Mouse (Mus musculus) thymus, adult 2 months (tissue): ENCODE data around the gene Eloa. TPM values are rescaled to one million over a fixed set of nuclear protein-coding genes. Genes with fewer than 3 reads are reported as not detected.

Experiments used
- DNase-seq: peaks from one replicate; pipeline ENCODE4 v3.0.0; 2021
- H3K27ac ChIP-seq: fragments of 200-500 bp; 2 replicates; pipeline ENCODE4 v1.5.1; 2012; ENCODE audit warnings: low read length, control low read depth; ENCODE audit not compliant: control insufficient read depth, insufficient read depth
- H3K27me3 ChIP-seq: fragments of 200-500 bp; 2 replicates; pipeline ENCODE4 v1.6.1; 2012; ENCODE audit warnings: mild to moderate bottlenecking, low read length, moderate library complexity, mixed read lengths; ENCODE audit not compliant: control insufficient read depth, insufficient read depth
- H3K36me3 ChIP-seq: fragments of 200-500 bp; 2 replicates; pipeline ENCODE4 v1.6.1; 2012; ENCODE audit warnings: mild to moderate bottlenecking, low read length, moderate library complexity; ENCODE audit not compliant: control insufficient read depth, insufficient read depth
- H3K4me1 ChIP-seq: fragments of 200-500 bp; replicated peaks from 2 replicates; pipeline ENCODE4 v1.6.1; 2012; ENCODE audit warnings: low read length; ENCODE audit not compliant: control insufficient read depth, insufficient read depth
- H3K4me3 ChIP-seq: fragments of 200-500 bp; 2 replicates; pipeline ENCODE4 v1.5.1; 2012; ENCODE audit warnings: mild to moderate bottlenecking, low read length, control low read depth, moderate library complexity; ENCODE audit not compliant: control insufficient read depth, insufficient read depth
- CTCF ChIP-seq: fragments of 200-500 bp; IDR thresholded peaks from 2 replicates; pipeline ENCODE4 v1.5.1; 2012; ENCODE audit warnings: mild to moderate bottlenecking, control low read depth, low read length, moderate library complexity, borderline replicate concordance; ENCODE audit not compliant: control insufficient read depth, poor library complexity, insufficient read depth; ENCODE audit errors: extremely low read depth
- POLR2A ChIP-seq: fragments of 200-500 bp; IDR thresholded peaks from 2 replicates; pipeline ENCODE4 v1.6.1; 2012; ENCODE audit warnings: mild to moderate bottlenecking, low read length, control low read depth, moderate library complexity; ENCODE audit not compliant: control insufficient read depth, poor library complexity, insufficient read depth; ENCODE audit errors: extremely low read depth
- WGBS: fragments of 180-500 bp; shearing (Covaris S2); methylation state at CpG from one replicate; pipeline ENCODE4 v1.1.7; 2018; 5-methylcytosine and 5-hydroxymethylcytosine counted together
- polyA plus RNA-seq: library from polyadenylated mRNA; depleted of rRNA; stranded (reverse); fragments of >200 nt; gene quantifications from 2 replicates; pipeline ENCODE4 v1.2.3, GENCODE M21; 2012; rRNA removed

Gene Eloa
- polyA plus RNA-seq, 1 experiment = 20.4 TPM

DNA sequence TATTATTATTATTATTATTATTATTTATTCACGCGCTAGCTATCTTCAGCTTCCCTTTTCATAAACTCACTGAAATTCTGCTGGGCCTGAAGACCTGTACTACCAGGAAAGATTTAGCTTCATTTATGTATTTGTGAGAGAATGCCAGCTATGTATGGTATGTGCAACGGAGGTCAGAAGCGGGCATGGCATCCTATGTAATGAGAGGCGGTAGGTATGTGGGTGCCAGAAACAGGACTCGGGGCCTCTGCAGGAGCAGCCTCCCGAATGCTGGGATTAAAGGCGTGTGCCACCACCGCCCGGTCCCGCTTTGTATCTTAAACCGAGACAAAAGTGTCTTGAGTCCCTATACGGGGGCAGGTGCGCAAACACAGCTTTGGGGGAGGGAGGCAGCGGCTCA lies 58.6 kb downstream of the Eloa start:
- Histone ChIP-seq H3K4me3 (peak overlapping the region; percentile 78), H3K36me3 (peaks cover 12% of the 10 kb centered on the region; the same call in 1 of the 2 replicates), H3K27me3 (no peaks in the 10 kb centered on the region), H3K27ac (peak overlapping the region; percentile 83), H3K4me1 (peaks cover 11% of the 10 kb centered on the region)
- TF ChIP-seq POLR2A (no peak), CTCF (peak; percentile 3; the same call in 1 of the 2 replicates)
- DNase-seq = no peak
- 10% methylated on average over 15 of the region's 15 CpGs for WGBS

DNA sequence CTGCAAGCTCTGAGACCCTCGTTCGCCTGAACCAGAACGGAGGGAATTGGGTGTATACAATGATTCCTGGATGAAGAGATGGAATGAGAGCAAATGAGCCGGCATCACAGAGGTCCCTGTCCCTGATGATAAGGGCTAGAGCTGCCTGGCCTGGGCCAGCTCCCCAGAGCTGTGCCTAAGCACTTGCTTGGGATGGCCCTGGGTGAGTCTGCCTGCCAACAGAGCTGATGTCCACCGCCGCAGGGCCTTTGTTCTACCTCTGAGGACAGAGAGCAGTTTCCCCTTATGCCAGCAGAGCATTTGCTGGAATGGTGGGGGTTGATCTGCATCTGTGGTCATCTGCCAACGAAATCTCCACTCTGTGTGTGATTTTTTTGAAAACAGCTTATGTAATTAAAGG lies 59.4 kb downstream of the Eloa start:
- TF ChIP-seq CTCF = no peak
- no peak for TF ChIP-seq POLR2A
- H3K27me3 ChIP-seq = no peaks in the 10 kb centered on the region
- no peak for DNase-seq
- H3K4me3 ChIP-seq = no peak overlapping the region
- peaks cover 11% of the 10 kb centered on the region for H3K4me1 ChIP-seq
- 97% methylated on average over 7 of the region's 7 CpGs for WGBS
- no peak overlapping the region for H3K27ac ChIP-seq
- peaks cover 4% of the 10 kb centered on the region; the same call in 1 of the 2 replicates for H3K36me3 ChIP-seq

DNA sequence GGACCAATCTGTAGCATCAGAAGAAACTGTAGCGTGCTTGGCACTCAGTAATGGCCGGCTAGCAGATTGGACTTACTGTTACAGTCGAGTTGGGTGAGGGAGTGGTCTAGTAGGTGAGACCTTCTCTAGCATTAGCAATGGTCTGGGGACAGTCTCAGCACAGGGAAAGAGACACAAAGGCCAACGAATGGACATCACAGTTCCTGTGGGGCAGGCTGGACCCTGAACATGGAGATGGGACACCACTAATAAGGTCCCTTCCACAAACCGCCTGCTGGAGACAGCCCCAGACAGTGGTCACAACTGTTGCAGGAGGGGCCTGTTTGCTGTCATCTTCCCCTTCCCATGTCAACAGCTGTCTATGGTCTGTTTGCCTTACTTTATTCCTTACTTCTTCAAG lies 59.9 kb downstream of the Eloa start:
- no peak overlapping the region for H3K4me3 ChIP-seq
- WGBS = 95% methylated on average over 5 of the region's 5 CpGs
- no peaks in the 10 kb centered on the region for H3K27me3 ChIP-seq
- peaks cover 3% of the 10 kb centered on the region; the same call in 1 of the 2 replicates for H3K36me3 ChIP-seq
- H3K27ac ChIP-seq = no peak overlapping the region
- peaks cover 11% of the 10 kb centered on the region for H3K4me1 ChIP-seq
- DNase-seq = no peak
- TF ChIP-seq POLR2A (no peak), CTCF (no peak)

DNA sequence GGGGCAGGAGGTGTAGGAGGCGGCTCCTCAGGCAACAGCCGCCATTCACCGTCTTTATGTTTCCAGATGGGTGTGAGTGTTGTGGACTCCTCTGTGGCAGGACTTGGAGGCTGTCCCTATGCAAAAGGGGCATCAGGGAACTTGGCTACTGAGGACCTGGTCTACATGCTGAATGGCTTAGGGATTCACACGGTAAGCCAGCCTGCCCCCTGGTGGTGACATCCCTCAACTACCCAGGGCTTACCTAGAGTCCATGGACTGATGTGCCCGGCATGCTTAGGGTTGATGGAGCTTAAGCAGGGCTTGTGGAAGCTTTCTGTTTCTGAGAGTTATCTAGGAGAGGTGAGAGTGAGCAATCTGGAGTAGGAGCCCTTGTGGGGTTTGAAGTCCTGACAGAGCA lies 60.8 kb downstream of the Eloa start:
- Histone ChIP-seq H3K36me3 (0 out of 2 replicates have a peak, but pooled peaks cover 3% of the 10 kb centered on the region), H3K4me1 (peaks cover 11% of the 10 kb centered on the region), H3K4me3 (no peak overlapping the region), H3K27me3 (no peaks in the 10 kb centered on the region), H3K27ac (no peak overlapping the region)
- 43% methylated on average over 5 of the region's 5 CpGs for WGBS
- peak; percentile 80 for DNase-seq
- TF ChIP-seq CTCF = peak; percentile 84; the same call in 1 of the 2 replicates
- no peak for TF ChIP-seq POLR2A

DNA sequence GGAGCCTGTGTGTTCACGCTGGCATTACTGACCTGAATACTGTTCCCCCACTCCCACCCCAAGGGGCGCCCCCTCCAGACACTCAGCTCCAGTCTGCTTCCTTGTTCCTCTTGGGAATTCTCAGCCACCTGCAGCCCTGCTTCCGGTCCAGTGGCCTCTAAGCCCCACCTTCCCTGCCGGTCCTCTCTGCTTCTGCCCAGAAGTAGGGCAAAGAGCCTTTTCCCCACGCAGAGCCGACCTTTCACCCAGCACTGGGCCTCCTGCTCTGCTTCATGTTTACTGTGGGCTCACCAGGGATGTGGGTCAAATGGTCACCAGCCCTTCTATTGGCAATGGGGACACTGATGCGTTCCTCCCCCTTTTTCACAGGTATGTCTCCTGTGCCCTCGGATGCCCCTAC lies 63.2 kb downstream of the Eloa start:
- Histone ChIP-seq H3K27ac (no peak overlapping the region), H3K4me3 (no peak overlapping the region), H3K36me3 (0 out of 2 replicates have a peak, but pooled peaks cover 3% of the 10 kb centered on the region), H3K27me3 (no peaks in the 10 kb centered on the region), H3K4me1 (peaks cover 2% of the 10 kb centered on the region; the same call in 1 of the 2 replicates)
- TF ChIP-seq CTCF = no peak
- no peak for TF ChIP-seq POLR2A
- DNase-seq = no peak
- 95% methylated on average over 8 of the region's 8 CpGs for WGBS

DNA sequence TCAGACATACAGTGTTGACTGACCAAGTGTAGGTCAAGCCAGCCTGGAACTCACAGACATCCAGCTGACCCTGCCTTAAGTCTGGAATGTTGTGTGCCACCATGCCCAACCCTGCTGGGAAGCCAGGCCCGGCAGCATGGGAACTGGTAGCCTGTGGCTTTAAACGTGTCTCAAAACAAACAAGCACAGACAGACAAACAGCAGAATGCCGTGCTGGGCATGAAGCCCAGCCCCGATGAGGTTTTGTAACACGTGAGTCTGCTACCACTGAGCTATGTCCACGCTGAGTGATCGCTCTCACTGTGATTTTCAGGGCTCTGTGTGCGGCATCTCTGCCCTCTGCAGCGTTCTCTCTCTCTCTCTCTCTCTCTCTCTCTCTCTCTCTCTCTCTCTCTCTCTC lies 65.7 kb downstream of the Eloa start:
- no peak for TF ChIP-seq POLR2A
- no peak for TF ChIP-seq CTCF
- Histone ChIP-seq H3K36me3 (peaks cover 3% of the 10 kb centered on the region; the same call in 1 of the 2 replicates), H3K27ac (no peak overlapping the region), H3K4me3 (no peak overlapping the region), H3K27me3 (no peaks in the 10 kb centered on the region), H3K4me1 (no peaks in the 10 kb centered on the region)
- no peak for DNase-seq
- 98% methylated on average over 9 of the region's 9 CpGs for WGBS

DNA sequence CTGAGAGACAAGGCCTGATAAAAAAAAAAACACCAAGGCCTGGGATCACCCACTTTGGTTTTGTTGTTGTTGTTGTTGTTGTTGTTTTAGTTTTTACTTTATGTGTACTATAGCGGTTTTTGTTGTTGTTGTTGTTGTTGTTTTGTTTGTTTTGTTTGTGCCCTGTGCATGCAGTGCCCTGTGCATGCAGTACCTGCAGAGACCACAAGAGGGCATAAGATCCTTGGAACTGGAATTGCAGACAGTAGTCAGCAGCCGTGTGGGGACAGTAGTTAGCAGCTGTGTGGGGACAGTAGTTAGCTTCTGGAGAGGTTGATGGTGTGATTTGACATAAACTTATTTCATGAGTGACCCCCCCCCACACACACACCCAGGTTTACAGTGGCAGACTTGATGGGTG lies 67.3 kb downstream of the Eloa start:
- H3K4me1 ChIP-seq = no peaks in the 10 kb centered on the region
- 46% methylated on average over 2 of the region's 2 CpGs for WGBS
- peak; percentile 80 for DNase-seq
- no peak overlapping the region for H3K27ac ChIP-seq
- H3K4me3 ChIP-seq = no peak overlapping the region
- H3K36me3 ChIP-seq = no peaks in the 10 kb centered on the region; the same call in 1 of the 2 replicates
- TF ChIP-seq CTCF (no peak), POLR2A (no peak)
- no peaks in the 10 kb centered on the region for H3K27me3 ChIP-seq

Other genes with a start within 250 kb of the Eloa start
- gene Srsf10, start 166.0 kb downstream of the Eloa start, polyA plus RNA-seq = 194 and 220 TPM in 2 replicates
- 26.7 and 28.6 TPM in 2 replicates for gene Pnrc2, start 147.9 kb downstream of the Eloa start, polyA plus RNA-seq
- 9.3 and 9.5 TPM in 2 replicates for gene Cnr2, start 126.4 kb downstream of the Eloa start, polyA plus RNA-seq
- gene Fuca1, start 101.0 kb downstream of the Eloa start, polyA plus RNA-seq = 37.5 and 43.5 TPM in 2 replicates
- gene Hmgcl, start 75.3 kb downstream of the Eloa start, polyA plus RNA-seq = 46.4 and 53.1 TPM in 2 replicates
- 37.0 and 38.4 TPM in 2 replicates for gene Gale, start 58.0 kb downstream of the Eloa start, polyA plus RNA-seq
- 214 and 224 TPM in 2 replicates for gene Lypla2, start 49.1 kb downstream of the Eloa start, polyA plus RNA-seq
- 140 and 171 TPM in 2 replicates for gene Pithd1, start 34.5 kb downstream of the Eloa start, polyA plus RNA-seq
- gene Rpl11, start 31.7 kb upstream of the Eloa start, polyA plus RNA-seq = 418 and 466 TPM in 2 replicates
- gene Id3, start 121.7 kb upstream of the Eloa start, polyA plus RNA-seq = 312 and 357 TPM in 2 replicates
- 164 and 208 TPM in 2 replicates for gene E2f2, start 150.6 kb upstream of the Eloa start, polyA plus RNA-seq
- gene Asap3, start 184.6 kb upstream of the Eloa start, polyA plus RNA-seq = 4.1 and 4.4 TPM in 2 replicates
- 0.66 and 1.8 TPM in 2 replicates for gene Tcea3, start 226.0 kb upstream of the Eloa start, polyA plus RNA-seq